Mouse (Mus musculus) embryonic facial prominence, embryonic 15.5 days (tissue): ENCODE results near the gene 4931409K22Rik. TPM values are rescaled to one million over a fixed set of nuclear protein-coding genes. Genes with fewer than 3 reads are reported as not detected.

ENCODE experiments used
- ATAC-seq: fragments of 200-750 bp; cut with Nextera tagmentation; 2 replicates; pipeline ENCODE4 v1.8.0; 2017; ENCODE audit warnings: low read depth, moderate TSS enrichment; ENCODE audit not compliant: insufficient number of reproducible peaks, low FRiP score, low TSS enrichment
- H3K27ac ChIP-seq: fragments of 300-500 bp; sonication (generic); replicated peaks from 2 replicates; pipeline ENCODE4 v1.5.1; 2015; ENCODE audit warnings: mild to moderate bottlenecking, inconsistent platforms
- H3K27me3 ChIP-seq: fragments of 300-500 bp; sonication (generic); 2 replicates; pipeline ENCODE4 v1.6.1; 2015; ENCODE audit warnings: inconsistent platforms
- H3K36me3 ChIP-seq: fragments of 300-500 bp; sonication (generic); 2 replicates; pipeline ENCODE4 v1.6.1; 2015; ENCODE audit warnings: mild to moderate bottlenecking, inconsistent platforms
- H3K4me1 ChIP-seq: fragments of 300-500 bp; sonication (generic); 2 replicates; pipeline ENCODE4 v1.6.1; 2015; ENCODE audit warnings: inconsistent platforms
- H3K4me2 ChIP-seq: fragments of 300-500 bp; sonication (generic); replicated peaks from 2 replicates; pipeline ENCODE4 v1.6.1; 2015; ENCODE audit warnings: mild to moderate bottlenecking, inconsistent platforms
- H3K4me3 ChIP-seq: fragments of 300-500 bp; sonication (generic); replicated peaks from 2 replicates; pipeline ENCODE4 v1.5.1; 2015; ENCODE audit warnings: mild to moderate bottlenecking, inconsistent platforms
- H3K9ac ChIP-seq: fragments of 300-500 bp; sonication (generic); 2 replicates; pipeline ENCODE4 v1.6.1; 2015; ENCODE audit warnings: inconsistent platforms
- H3K9me3 ChIP-seq: fragments of 300-500 bp; sonication (generic); replicated peaks from 2 replicates; pipeline ENCODE4 v1.6.1; 2016; ENCODE audit warnings: inconsistent platforms
- WGBS: fragments of 180-500 bp; shearing (Covaris S2); methylation state at CpG from one replicate; pipeline ENCODE4 v1.1.7; 2015; 5-methylcytosine and 5-hydroxymethylcytosine counted together
- polyA plus RNA-seq: library from polyadenylated mRNA; unstranded; fragments of >200 nt; fragmentation: Nextera tagmentation; extraction: Ambion mirVana; gene quantifications from 2 replicates; pipeline ENCODE4 v1.2.1, GENCODE M21; 2015

Gene 4931409K22Rik
- polyA plus RNA-seq, 1 experiment from 2014 or later: 0.07 TPM

DNA sequence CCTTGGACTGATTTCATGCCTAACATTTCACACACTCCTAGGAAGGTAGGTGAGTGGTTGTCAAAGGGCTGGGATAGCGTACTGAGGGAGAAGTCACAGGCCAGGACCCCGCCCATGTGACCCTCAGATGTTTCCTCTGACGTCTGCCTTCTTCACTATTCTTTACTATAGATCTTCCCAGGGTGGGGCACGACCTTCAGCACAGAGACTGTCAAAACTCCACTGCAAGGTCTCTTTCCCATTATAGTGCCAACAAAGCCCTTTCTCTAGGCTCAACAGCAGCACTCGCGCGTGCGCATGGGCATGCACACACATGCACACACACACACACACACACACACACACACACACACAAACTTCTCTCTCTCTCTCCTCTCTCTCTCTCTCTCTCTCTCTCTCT lies 32.8 kb downstream of the 4931409K22Rik start:
- WGBS: 40% methylated on average over 8 of the region's 8 CpGs
- no peak for ATAC-seq
- Histone ChIP-seq H3K4me3 (no peak overlapping the region), H3K4me1 (peaks cover 15% of the 10 kb centered on the region), H3K9me3 (no peaks in the 10 kb centered on the region), H3K36me3 (no peaks in the 10 kb centered on the region), H3K27ac (no peak overlapping the region), H3K9ac (no peak overlapping the region), H3K27me3 (peaks cover 84% of the 10 kb centered on the region), H3K4me2 (no peak overlapping the region)

DNA sequence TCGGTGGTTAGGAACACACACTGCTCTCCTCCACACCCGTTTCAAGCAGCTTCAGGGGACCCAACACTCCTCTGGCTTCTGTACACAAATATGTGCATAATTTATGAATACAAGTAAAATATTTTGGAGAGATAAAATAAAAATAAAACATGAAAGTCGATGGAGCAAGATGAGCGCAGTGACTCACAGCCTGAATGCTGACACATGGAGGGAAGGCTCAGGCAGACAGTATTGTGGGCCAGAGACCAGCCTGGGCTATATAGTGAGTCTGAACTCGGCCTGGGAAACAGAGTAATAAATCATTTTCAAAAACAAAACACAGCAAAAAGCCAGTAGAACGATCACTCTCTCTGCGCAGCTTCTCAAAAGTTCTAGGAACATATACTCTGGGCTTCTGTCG lies 35.2 kb downstream of the 4931409K22Rik start:
- no peak for ATAC-seq
- WGBS: 62% methylated on average over 8 of the region's 8 CpGs
- H3K4me2 ChIP-seq: no peak overlapping the region
- H3K4me3 ChIP-seq: no peak overlapping the region
- no peaks in the 10 kb centered on the region for H3K9me3 ChIP-seq
- H3K4me1 ChIP-seq: peaks cover 6% of the 10 kb centered on the region
- H3K27ac ChIP-seq: no peak overlapping the region
- no peak overlapping the region for H3K9ac ChIP-seq
- H3K36me3 ChIP-seq: no peaks in the 10 kb centered on the region
- peaks cover 69% of the 10 kb centered on the region for H3K27me3 ChIP-seq

DNA sequence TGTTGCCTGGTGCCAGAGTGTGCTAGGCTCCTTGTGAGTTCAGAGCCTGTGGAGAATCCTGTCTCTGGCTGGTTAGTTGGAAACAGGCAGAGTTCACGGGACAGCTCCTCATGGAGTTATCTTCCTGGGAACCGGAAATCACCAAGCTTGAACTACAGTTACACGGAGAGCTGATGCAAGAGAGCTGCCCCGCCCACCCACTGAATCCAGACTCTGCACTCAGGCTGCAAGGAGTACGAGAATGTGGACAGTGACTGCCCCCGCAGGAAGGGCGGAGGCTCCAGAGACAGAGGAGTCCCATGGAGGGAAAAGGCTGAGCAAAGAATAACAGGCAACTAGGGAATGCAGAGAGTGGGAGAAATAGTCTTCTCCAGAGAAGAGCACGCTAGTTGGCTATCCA lies 44.3 kb downstream of the 4931409K22Rik start:
- ATAC-seq: no peak
- 36% methylated on average over 8 of the region's 8 CpGs for WGBS

DNA sequence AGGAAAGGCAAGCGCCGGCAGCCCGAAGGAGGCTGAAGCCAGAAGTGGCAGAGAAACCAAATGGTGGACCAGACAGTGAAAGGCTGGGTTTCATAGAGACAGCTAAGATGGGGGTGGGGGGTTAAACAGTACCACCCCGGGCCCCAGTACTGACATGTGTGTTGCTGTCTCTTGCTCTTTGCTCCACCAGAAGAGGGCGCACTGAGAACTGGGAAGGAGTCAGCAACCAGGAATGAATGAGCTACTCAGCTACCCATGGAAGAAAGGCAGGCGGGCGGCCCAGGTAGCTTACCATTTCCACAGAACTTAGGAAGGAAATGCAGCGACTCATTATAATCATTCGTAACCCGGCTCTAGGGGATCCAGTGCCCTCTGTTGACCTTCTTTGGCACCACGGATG lies 46.0 kb downstream of the 4931409K22Rik start:
- no peak for ATAC-seq
- no peaks in the 10 kb centered on the region for H3K4me1 ChIP-seq

More for the DNA sequence above, 44.3 kb downstream of the 4931409K22Rik start:
- no peaks in the 10 kb centered on the region for H3K36me3 ChIP-seq
- no peak overlapping the region for H3K4me2 ChIP-seq
- H3K9ac ChIP-seq: no peak overlapping the region
- H3K27me3 ChIP-seq: peaks cover 5% of the 10 kb centered on the region
- H3K9me3 ChIP-seq: no peaks in the 10 kb centered on the region
- no peaks in the 10 kb centered on the region for H3K4me1 ChIP-seq
- H3K4me3 ChIP-seq: no peak overlapping the region
- H3K27ac ChIP-seq: no peak overlapping the region

DNA sequence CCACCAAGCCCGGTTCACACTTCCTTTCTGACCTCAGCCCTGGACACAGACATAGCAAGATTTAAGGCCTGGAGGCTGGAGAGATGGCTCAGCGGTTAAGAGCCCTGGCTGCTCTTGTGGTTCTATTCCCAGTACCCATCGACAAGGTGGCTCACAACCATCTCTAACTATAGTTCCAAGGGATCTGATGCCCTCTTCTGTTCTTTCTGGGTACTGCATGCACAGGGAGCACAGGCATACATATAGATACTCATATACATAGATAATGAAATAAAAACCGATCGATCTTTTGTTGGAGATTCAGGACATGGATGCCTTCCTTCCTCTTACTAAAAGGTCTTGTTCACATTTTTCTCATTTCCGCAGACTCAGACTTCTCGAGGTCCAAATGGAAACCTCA lies 48.2 kb downstream of the 4931409K22Rik start:
- Histone ChIP-seq H3K9ac (no peak overlapping the region), H3K4me3 (no peak overlapping the region), H3K27ac (no peak overlapping the region), H3K4me1 (peaks cover 10% of the 10 kb centered on the region), H3K27me3 (peaks cover 17% of the 10 kb centered on the region), H3K4me2 (no peak overlapping the region), H3K9me3 (no peaks in the 10 kb centered on the region), H3K36me3 (no peaks in the 10 kb centered on the region)
- ATAC-seq: no peak
- 93% methylated on average over 7 of the region's 7 CpGs for WGBS

More for the DNA sequence above, 46.0 kb downstream of the 4931409K22Rik start:
- Histone ChIP-seq H3K4me2 (no peak overlapping the region), H3K9ac (no peak overlapping the region), H3K27me3 (no peaks in the 10 kb centered on the region), H3K4me3 (no peak overlapping the region), H3K36me3 (no peaks in the 10 kb centered on the region), H3K9me3 (no peaks in the 10 kb centered on the region), H3K27ac (no peak overlapping the region)
- 45% methylated on average over 11 of the region's 11 CpGs for WGBS

DNA sequence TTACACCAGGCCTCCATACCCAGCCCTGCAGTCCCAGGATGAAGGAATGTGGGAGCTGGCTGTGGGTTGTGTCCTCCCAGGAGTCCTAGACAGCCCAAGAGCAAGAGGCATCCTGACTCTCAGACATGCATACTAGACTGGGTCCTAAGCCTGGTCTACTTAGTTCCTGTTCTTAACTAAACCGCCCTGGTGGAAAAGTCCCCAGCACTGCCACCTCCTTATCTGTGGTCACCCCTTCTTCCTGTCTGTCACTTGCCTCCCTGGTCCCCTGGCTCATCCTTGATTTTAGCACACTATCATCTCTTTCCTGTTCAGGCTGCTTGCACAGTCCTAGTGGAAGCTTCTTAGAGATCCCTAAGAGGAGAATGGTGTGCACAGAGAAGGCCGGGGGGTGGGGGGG lies 51.1 kb downstream of the 4931409K22Rik start:
- H3K27me3 ChIP-seq: peaks cover 20% of the 10 kb centered on the region
- H3K36me3 ChIP-seq: peaks cover 23% of the 10 kb centered on the region
- WGBS: 60% methylated on average over 2 of the region's 2 CpGs
- no peak for ATAC-seq
- H3K4me3 ChIP-seq: no peak overlapping the region
- H3K4me2 ChIP-seq: no peak overlapping the region
- H3K9me3 ChIP-seq: no peaks in the 10 kb centered on the region
- no peak overlapping the region for H3K9ac ChIP-seq
- peaks cover 10% of the 10 kb centered on the region for H3K4me1 ChIP-seq
- no peak overlapping the region for H3K27ac ChIP-seq

DNA sequence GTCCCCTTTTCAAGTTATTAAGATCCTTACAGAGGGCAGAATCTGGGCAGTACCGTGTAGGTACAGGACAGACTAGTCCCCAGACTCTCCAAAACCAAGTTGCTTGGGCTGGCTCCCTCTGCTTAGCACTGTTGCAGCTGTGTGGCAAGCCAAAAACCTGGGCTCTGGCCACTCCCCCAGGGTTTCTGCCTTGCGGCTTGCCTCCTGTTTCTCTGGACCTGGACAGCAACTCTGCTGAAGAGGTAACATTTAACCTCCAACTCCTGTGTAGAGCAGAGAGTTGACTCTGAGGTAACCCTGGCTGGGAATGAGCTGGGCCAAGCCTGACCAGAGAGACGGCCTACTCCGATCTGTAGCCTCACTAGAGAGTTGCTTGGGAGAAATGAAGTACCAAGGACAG lies 53.8 kb downstream of the 4931409K22Rik start:
- Histone ChIP-seq H3K4me3 (no peak overlapping the region), H3K4me1 (peaks cover 10% of the 10 kb centered on the region), H3K4me2 (no peak overlapping the region), H3K27me3 (peaks cover 20% of the 10 kb centered on the region), H3K9me3 (no peaks in the 10 kb centered on the region), H3K27ac (no peak overlapping the region), H3K36me3 (peaks cover 50% of the 10 kb centered on the region), H3K9ac (no peak overlapping the region)
- no peak for ATAC-seq
- WGBS: 55% methylated on average over 4 of the region's 4 CpGs

DNA sequence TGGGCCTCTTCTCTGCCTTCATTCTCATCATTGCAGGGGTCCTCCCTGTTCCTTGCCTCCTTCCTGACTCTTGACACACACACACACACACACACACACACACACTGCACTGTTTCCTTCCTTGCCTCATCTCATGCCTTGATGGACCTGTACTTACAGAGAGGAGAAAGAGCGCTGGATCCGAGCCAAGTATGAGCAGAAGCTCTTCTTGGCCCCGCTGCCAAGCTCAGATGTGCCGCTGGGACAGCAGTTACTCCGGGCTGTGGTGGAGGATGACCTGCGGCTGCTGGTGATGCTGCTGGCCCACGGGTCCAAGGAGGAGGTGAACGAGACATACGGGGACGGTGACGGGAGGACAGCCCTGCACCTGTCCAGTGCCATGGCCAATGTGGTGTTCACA lies 55.8 kb downstream of the 4931409K22Rik start:
- H3K27me3 ChIP-seq: peaks cover 20% of the 10 kb centered on the region
- ATAC-seq: no peak
- no peaks in the 10 kb centered on the region for H3K9me3 ChIP-seq
- no peak overlapping the region for H3K27ac ChIP-seq
- peaks cover 63% of the 10 kb centered on the region for H3K36me3 ChIP-seq
- no peak overlapping the region for H3K4me2 ChIP-seq
- no peak overlapping the region for H3K4me3 ChIP-seq
- WGBS: 78% methylated on average over 11 of the region's 11 CpGs
- H3K4me1 ChIP-seq: peaks cover 10% of the 10 kb centered on the region
- H3K9ac ChIP-seq: no peak overlapping the region

DNA sequence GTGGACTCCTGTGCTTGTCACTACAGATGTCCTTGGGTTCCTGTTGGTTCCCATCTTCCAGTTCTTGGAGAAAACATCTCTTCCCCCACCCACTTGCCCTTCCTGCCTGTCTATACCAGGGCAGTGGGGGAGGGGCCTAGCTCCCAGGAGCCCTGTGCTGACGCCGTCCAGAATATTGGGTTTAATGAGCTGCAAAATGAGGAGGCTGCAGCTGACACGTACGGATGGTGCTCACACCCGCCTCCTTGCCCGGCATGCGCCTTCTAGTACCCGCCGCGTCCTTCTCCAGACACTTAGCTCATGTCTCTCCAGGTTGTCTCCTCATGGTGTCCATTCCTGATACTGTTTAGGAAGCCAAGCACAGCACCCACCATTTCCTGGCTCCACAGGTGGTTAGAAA lies 57.5 kb downstream of the 4931409K22Rik start:
- H3K4me3 ChIP-seq: no peak overlapping the region
- H3K4me2 ChIP-seq: no peak overlapping the region
- H3K36me3 ChIP-seq: peaks cover 77% of the 10 kb centered on the region
- no peaks in the 10 kb centered on the region; the same call in none of the 2 replicates for H3K4me1 ChIP-seq
- no peak overlapping the region for H3K9ac ChIP-seq
- H3K9me3 ChIP-seq: no peaks in the 10 kb centered on the region
- peaks cover 9% of the 10 kb centered on the region for H3K27me3 ChIP-seq
- 72% methylated on average over 10 of the region's 10 CpGs for WGBS
- no peak overlapping the region for H3K27ac ChIP-seq
- ATAC-seq: no peak

DNA sequence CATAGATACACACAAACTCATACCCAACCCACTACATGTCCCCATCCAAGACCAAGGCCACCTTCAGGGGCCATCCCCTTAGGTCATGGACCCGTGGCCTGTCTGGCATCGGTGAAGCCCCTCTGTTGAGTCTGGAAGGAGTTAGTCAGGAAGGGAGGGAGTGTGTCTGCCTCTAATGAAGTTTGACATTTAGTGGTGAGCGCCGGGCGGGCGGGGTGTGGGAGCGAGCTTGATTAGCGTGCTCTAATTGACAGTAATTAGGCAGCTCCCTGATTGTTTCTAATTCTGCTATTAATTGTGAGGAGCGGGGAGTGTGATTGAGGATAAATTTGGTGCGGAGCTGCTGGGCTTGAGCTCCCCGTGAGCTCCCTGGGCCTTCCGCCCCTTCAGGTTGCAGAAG lies 59.1 kb downstream of the 4931409K22Rik start:
- Histone ChIP-seq H3K27me3 (no peaks in the 10 kb centered on the region), H3K4me2 (no peak overlapping the region), H3K27ac (no peak overlapping the region), H3K9ac (no peak overlapping the region), H3K4me1 (no peaks in the 10 kb centered on the region; the same call in 1 of the 2 replicates), H3K9me3 (no peaks in the 10 kb centered on the region), H3K4me3 (no peak overlapping the region), H3K36me3 (peaks cover 89% of the 10 kb centered on the region)
- WGBS: 41% methylated on average over 12 of the region's 12 CpGs
- no peak for ATAC-seq

DNA sequence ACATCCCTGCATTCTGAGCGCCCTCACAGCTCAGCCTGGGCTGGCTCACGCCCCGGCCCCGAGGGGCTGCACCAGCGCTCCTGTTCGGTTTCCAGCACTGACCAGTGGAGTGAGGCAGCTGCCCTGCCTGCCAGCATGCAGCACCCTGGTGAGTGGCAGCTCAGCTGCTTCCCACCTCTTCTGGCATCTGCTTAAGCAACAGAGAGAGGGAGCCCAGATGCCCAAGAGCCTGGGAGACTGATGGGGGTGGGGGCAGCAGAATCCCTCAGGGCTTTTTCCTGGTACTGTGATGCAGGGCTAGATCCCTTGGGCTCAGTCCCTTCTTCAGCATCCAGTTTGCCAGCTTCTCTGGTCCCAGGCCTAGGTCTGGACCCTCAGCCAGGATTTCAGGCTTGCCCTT lies 59.9 kb downstream of the 4931409K22Rik start:
- no peak for ATAC-seq
- Histone ChIP-seq H3K36me3 (peaks cover 88% of the 10 kb centered on the region), H3K27me3 (no peaks in the 10 kb centered on the region), H3K9me3 (no peaks in the 10 kb centered on the region), H3K4me3 (no peak overlapping the region), H3K27ac (no peak overlapping the region), H3K4me1 (no peaks in the 10 kb centered on the region; the same call in 1 of the 2 replicates), H3K4me2 (no peak overlapping the region), H3K9ac (no peak overlapping the region)
- 56% methylated on average over 6 of the region's 6 CpGs for WGBS

DNA sequence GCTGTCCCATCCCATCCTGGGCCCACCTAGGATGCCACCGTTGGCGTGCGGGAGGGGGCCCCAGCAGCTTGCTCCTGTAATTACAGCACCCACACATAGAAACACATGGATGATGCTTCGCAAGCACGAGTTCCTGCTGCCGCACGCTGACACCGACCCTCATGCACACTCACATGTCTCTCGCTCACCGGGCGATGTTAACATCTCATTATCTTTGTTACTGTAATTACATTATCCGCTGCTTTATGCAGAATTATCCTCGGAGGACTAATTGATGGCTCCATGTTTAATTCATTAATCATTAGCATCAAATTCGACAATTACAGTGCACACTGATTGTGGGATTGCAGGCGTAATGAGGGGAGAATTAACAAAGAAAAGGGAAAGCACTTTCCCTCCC lies 61.6 kb downstream of the 4931409K22Rik start:
- H3K36me3 ChIP-seq: peaks cover 88% of the 10 kb centered on the region
- H3K4me3 ChIP-seq: no peak overlapping the region
- H3K27me3 ChIP-seq: no peaks in the 10 kb centered on the region
- no peaks in the 10 kb centered on the region for H3K9me3 ChIP-seq
- H3K9ac ChIP-seq: no peak overlapping the region
- WGBS: 74% methylated on average over 15 of the region's 15 CpGs
- H3K4me2 ChIP-seq: no peak overlapping the region
- ATAC-seq: no peak
- no peak overlapping the region for H3K27ac ChIP-seq
- H3K4me1 ChIP-seq: no peaks in the 10 kb centered on the region; the same call in 1 of the 2 replicates
